In the genomic region with DNA sequence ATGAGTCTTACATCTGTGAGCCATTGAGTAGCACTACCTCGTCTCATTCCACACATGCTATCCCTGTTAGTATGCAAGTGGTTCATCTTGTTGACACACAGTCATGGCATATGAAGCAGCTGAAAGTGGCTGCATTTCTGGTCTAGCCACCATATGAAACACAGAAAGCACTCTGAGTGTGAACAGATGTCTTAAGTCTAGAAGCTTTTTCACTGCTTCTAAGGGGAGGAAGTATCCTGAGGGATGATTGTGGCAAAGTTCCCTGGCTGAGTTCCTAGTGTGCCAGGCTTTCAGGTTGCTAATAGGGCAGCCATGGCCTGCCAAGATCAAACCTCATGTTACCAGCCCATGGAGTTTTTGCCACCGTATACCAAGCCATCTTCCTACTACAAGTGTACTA, we compare ENCODE assay signal across 15 mouse cellular contexts.
DNase-seq lines count a peak whose midpoint lies in the region; ATAC-seq and TF ChIP-seq lines count a peak whose summit lies in the region.
"Had no signal": no experiment of that assay in that cellular context is flagged by ENCODE, and none has a peak within 500 bp of the region (broad histone marks: within the 10 kb centered on the region; RNA-seq: fewer than 3 reads in every experiment).

No protein-coding gene starts in this region.

- no peak for TF ChIP-seq POLR2A in cerebellum, adult 2 months (IDR thresholded peaks at IDR 0.05; ENCODE audit: borderline replicate concordance, insufficient read depth, low read length)

- TF ChIP-seq EP300 in lung, postnatal 0 days (IDR thresholded peaks at IDR 0.05), result 0 out of 2 replicates have a peak, but pooled peaks have one; percentile 36

- no peaks in the 10 kb centered on the region for H3K27me3 ChIP-seq in forebrain, embryonic 14.5 days (replicated peaks; ENCODE audit: control insufficient read depth, insufficient read depth, low read length)
- no peaks in the 10 kb centered on the region for H3K27me3 ChIP-seq in forebrain, embryonic 13.5 days
- no peaks in the 10 kb centered on the region for H3K27me3 ChIP-seq in lung, postnatal 0 days (replicated peaks; ENCODE audit: insufficient read depth, low read length)
- H3K27me3 ChIP-seq in cerebellum, adult 2 months (ENCODE audit: control insufficient read depth, insufficient read depth, low read length), result no peaks in the 10 kb centered on the region
- H3K27me3 ChIP-seq: embryonic facial prominence, embryonic 13.5 days; heart, embryonic 13.5 days; hindbrain, embryonic 13.5 days; liver, embryonic 13.5 days; stomach, embryonic 15.5 days had no signal

- no peaks in the 10 kb centered on the region for H3K36me3 ChIP-seq in forebrain, embryonic 14.5 days (ENCODE audit: control insufficient read depth, insufficient read depth, low read length)
- no peaks in the 10 kb centered on the region for H3K36me3 ChIP-seq in forebrain, embryonic 13.5 days (ENCODE audit: poor library complexity, severe bottlenecking)
- no peaks in the 10 kb centered on the region for H3K36me3 ChIP-seq in lung, postnatal 0 days (ENCODE audit: insufficient read depth, low read length)
- H3K36me3 ChIP-seq: embryonic facial prominence, embryonic 13.5 days; hindbrain, embryonic 13.5 days; liver, embryonic 13.5 days; stomach, embryonic 15.5 days had no signal

- no peaks in the 10 kb centered on the region for H3K4me1 ChIP-seq in forebrain, embryonic 14.5 days (ENCODE audit: control insufficient read depth, insufficient read depth, low read length)
- no peaks in the 10 kb centered on the region for H3K4me1 ChIP-seq in forebrain, embryonic 13.5 days
- H3K4me1 ChIP-seq in lung, postnatal 0 days (ENCODE audit: insufficient read depth, low read depth, low read length), result peaks cover 3% of the 10 kb centered on the region; the same call in 1 of the 2 replicates
- H3K4me1 ChIP-seq in cerebellum, adult 2 months (ENCODE audit: control insufficient read depth, insufficient read depth, low read length), result peaks cover 13% of the 10 kb centered on the region; the same call in 1 of the 2 replicates
- H3K4me1 ChIP-seq: hindbrain, embryonic 13.5 days; liver, embryonic 13.5 days; stomach, embryonic 15.5 days had no signal

- no peak overlapping the region for H3K27ac ChIP-seq in forebrain, embryonic 14.5 days (ENCODE audit: low read depth, low read length)
- no peak overlapping the region for H3K27ac ChIP-seq in forebrain, embryonic 13.5 days
- H3K27ac ChIP-seq in lung, postnatal 0 days (ENCODE audit: low read length), result no peak overlapping the region
- no peak overlapping the region for H3K27ac ChIP-seq in cerebellum, adult 2 months (ENCODE audit: insufficient read depth, low read length)
- H3K27ac ChIP-seq: embryonic facial prominence, embryonic 13.5 days; heart, embryonic 13.5 days; hindbrain, embryonic 13.5 days; liver, embryonic 13.5 days; macrophage; stomach, embryonic 15.5 days had no signal

- peak; percentile 15 for DNase-seq in forebrain, embryonic 14.5 days (ENCODE audit: low spot score)
- no peak for DNase-seq in lung, postnatal 0 days (ENCODE audit: low spot score)
- no peak for DNase-seq in lung, adult 18-20 months
- peak; percentile 41 to 59 for DNase-seq in cerebellum, adult 2 months
- DNase-seq in gonadal fat pad, adult 2 months (ENCODE audit: low read depth), result peak; percentile 82
- no peak for DNase-seq in urinary bladder, adult 18-20 months (ENCODE audit: low spot score in 2 of 2)
- DNase-seq in urinary bladder, adult 2 months (ENCODE audit: low spot score), result no peak
- DNase-seq: liver, embryonic 13.5 days; thymus, postnatal 4 days had no signal

- TF ChIP-seq CTCF in lung, postnatal 0 days (IDR thresholded peaks at IDR 0.05), result no peak
- no peak for TF ChIP-seq CTCF in cerebellum, adult 2 months (IDR thresholded peaks at IDR 0.05; ENCODE audit: borderline replicate concordance, insufficient read depth, low read depth, low read length)

- 77% methylated on average over 2 of the region's 2 CpGs for WGBS in forebrain, embryonic 14.5 days
- WGBS in forebrain, embryonic 13.5 days, result 80% methylated on average over 2 of the region's 2 CpGs
- WGBS in lung, postnatal 0 days, result 77% methylated on average over 2 of the region's 2 CpGs
- 25% methylated on average over 2 of the region's 2 CpGs for WGBS in cerebellum, adult 2 months

- H3K9ac ChIP-seq in forebrain, embryonic 14.5 days (ENCODE audit: low read length), result no peak overlapping the region
- H3K9ac ChIP-seq in forebrain, embryonic 13.5 days, result no peak overlapping the region
- H3K9ac ChIP-seq in lung, postnatal 0 days (replicated peaks; ENCODE audit: low read depth), result no peak overlapping the region
- H3K9ac ChIP-seq: embryonic facial prominence, embryonic 13.5 days; heart, embryonic 13.5 days; hindbrain, embryonic 13.5 days; liver, embryonic 13.5 days; stomach, embryonic 15.5 days had no signal

- no peaks in the 10 kb centered on the region for H3K9me3 ChIP-seq in forebrain, embryonic 14.5 days (replicated peaks; ENCODE audit: control insufficient read depth, low read length)
- no peaks in the 10 kb centered on the region for H3K9me3 ChIP-seq in forebrain, embryonic 13.5 days (replicated peaks)
- no peaks in the 10 kb centered on the region for H3K9me3 ChIP-seq in lung, postnatal 0 days (ENCODE audit: low read length)
- H3K9me3 ChIP-seq: embryonic facial prominence, embryonic 13.5 days; heart, embryonic 13.5 days; hindbrain, embryonic 13.5 days; liver, embryonic 13.5 days; stomach, embryonic 15.5 days had no signal

- no peak overlapping the region for H3K4me2 ChIP-seq in forebrain, embryonic 14.5 days (ENCODE audit: low read length)
- no peak overlapping the region for H3K4me2 ChIP-seq in forebrain, embryonic 13.5 days
- no peak overlapping the region for H3K4me2 ChIP-seq in lung, postnatal 0 days (replicated peaks; ENCODE audit: low read depth, low read length)
- H3K4me2 ChIP-seq: embryonic facial prominence, embryonic 13.5 days; heart, embryonic 13.5 days; hindbrain, embryonic 13.5 days; liver, embryonic 13.5 days; stomach, embryonic 15.5 days had no signal

- H3K4me3 ChIP-seq in forebrain, embryonic 14.5 days (ENCODE audit: low read depth, low read length), result no peak overlapping the region
- H3K4me3 ChIP-seq in forebrain, embryonic 13.5 days, result no peak overlapping the region
- no peak overlapping the region for H3K4me3 ChIP-seq in lung, postnatal 0 days (ENCODE audit: low read depth, low read length)
- no peak overlapping the region for H3K4me3 ChIP-seq in cerebellum, adult 2 months (replicated peaks; ENCODE audit: insufficient read depth, low read depth, low read length)
- H3K4me3 ChIP-seq: embryonic facial prominence, embryonic 13.5 days; heart, embryonic 13.5 days; hindbrain, embryonic 13.5 days; liver, embryonic 13.5 days; stomach, embryonic 15.5 days had no signal

- ATAC-seq in forebrain, embryonic 14.5 days, result no peak
- ATAC-seq in forebrain, embryonic 13.5 days, result no peak
- ATAC-seq in lung, postnatal 0 days, result peak; percentile 21; the same call in 1 of the 2 replicates

Comparison
In these comparisons a context has a peak if more than half of its experiments do, and no peak if none do; other contexts are left out.
1. DNase-seq: peak in forebrain, embryonic 14.5 days (single experiment), cerebellum, adult 2 months (2 of 2) and gonadal fat pad, adult 2 months (single experiment); none in lung, postnatal 0 days (single experiment), lung, adult 18-20 months (0 of 2), urinary bladder, adult 18-20 months (0 of 2) and urinary bladder, adult 2 months (single experiment).